Mouse (Mus musculus) liver, adult 2 months (tissue): ENCODE measurements around the gene Rapgef2. TPM values are rescaled to one million over a fixed set of nuclear protein-coding genes. Genes with fewer than 3 reads are reported as not detected.

Experiments
- DNase-seq: peaks from one replicate; pipeline ENCODE4 v3.0.0-alpha.2; 2011; ENCODE audit warnings: low read depth, low spot score; ENCODE audit errors: extremely low read depth
- H3K27ac ChIP-seq: fragments of 200-500 bp; replicated peaks from 2 replicates; pipeline ENCODE4 v1.5.1; 2012; ENCODE audit warnings: low read depth, mild to moderate bottlenecking, control low read depth, inconsistent platforms, low read length; ENCODE audit not compliant: insufficient read depth
- H3K27me3 ChIP-seq: fragments of 200-500 bp; 2 replicates; pipeline ENCODE4 v1.6.1; 2012; ENCODE audit warnings: mild to moderate bottlenecking, moderate library complexity, low read length, inconsistent platforms; ENCODE audit not compliant: control insufficient read depth, insufficient read depth
- H3K36me3 ChIP-seq: fragments of 200-500 bp; 2 replicates; pipeline ENCODE4 v1.6.1; 2012; ENCODE audit warnings: low read length, inconsistent platforms; ENCODE audit not compliant: control insufficient read depth, insufficient read depth
- H3K4me1 ChIP-seq: fragments of 200-500 bp; 2 replicates; pipeline ENCODE4 v1.6.1; 2011; ENCODE audit warnings: low read length; ENCODE audit not compliant: control insufficient read depth, insufficient read depth
- H3K4me3 ChIP-seq: fragments of 200-500 bp; 2 replicates; pipeline ENCODE4 v1.5.1; 2011; ENCODE audit warnings: low read depth, mild to moderate bottlenecking, control low read depth, low read length, moderate library complexity; ENCODE audit not compliant: insufficient read depth
- H3K79me2 ChIP-seq: fragments of 200-500 bp; 2 replicates; pipeline ENCODE4 v1.6.1; 2012; ENCODE audit warnings: inconsistent platforms, mild to moderate bottlenecking, low read length, moderate library complexity; ENCODE audit not compliant: control insufficient read depth, insufficient read depth
- H3K9ac ChIP-seq: fragments of 200-500 bp; 2 replicates; pipeline ENCODE4 v1.6.1; 2012; ENCODE audit warnings: low read depth, mild to moderate bottlenecking, control low read depth, inconsistent platforms, low read length
- CTCF ChIP-seq: fragments of 200-500 bp; IDR thresholded peaks from 2 replicates; pipeline ENCODE4 v1.5.1; 2011; ENCODE audit warnings: low read depth, low read length, control low read depth
- POLR2A ChIP-seq: fragments of 200-500 bp; IDR thresholded peaks from 2 replicates; pipeline ENCODE4 v1.6.1; 2011; ENCODE audit warnings: low read length, control low read depth; ENCODE audit not compliant: insufficient read depth; ENCODE audit errors: extremely low read depth
- WGBS: fragments of 180-500 bp; shearing (Covaris S2); methylation state at CpG from one replicate; pipeline ENCODE4 v1.1.7; 2018; 5-methylcytosine and 5-hydroxymethylcytosine counted together
- polyA plus RNA-seq: library from polyadenylated mRNA; depleted of rRNA; stranded (reverse); fragments of >200 nt; gene quantifications from 2 replicates; pipeline ENCODE4 v1.2.3, GENCODE M21; 2012
- total RNA-seq: library from RNA; depleted of rRNA; stranded (reverse); fragments of >200 nt; gene quantifications from 2 replicates; pipeline ENCODE4 v1.2.3, GENCODE M21; 2014

The Rapgef2 gene
- total and polyA plus RNA-seq, 2 experiments: 4.2 to 15.3 TPM

- Histone ChIP-seq H3K79me2 (peaks cover 23% of the 10 kb centered on the region; the same call in 1 of the 2 replicates), H3K9ac (peak overlapping the region; percentile 48; the same call in 1 of the 2 replicates), H3K27ac (peak overlapping the region; percentile 65), H3K36me3 (no peaks in the 10 kb centered on the region), H3K27me3 (no peaks in the 10 kb centered on the region), H3K4me3 (no peak overlapping the region), H3K4me1 (peaks cover 20% of the 10 kb centered on the region)
- WGBS: 13% methylated on average over 13 of the region's 13 CpGs
- TF ChIP-seq POLR2A (no peak), CTCF (no peak)
- DNase-seq: peak; percentile 94
These were observed 63.9 kb downstream of the Rapgef2 start for GRCm38 (mm10) chr3:79222192-79222960.

DNA sequence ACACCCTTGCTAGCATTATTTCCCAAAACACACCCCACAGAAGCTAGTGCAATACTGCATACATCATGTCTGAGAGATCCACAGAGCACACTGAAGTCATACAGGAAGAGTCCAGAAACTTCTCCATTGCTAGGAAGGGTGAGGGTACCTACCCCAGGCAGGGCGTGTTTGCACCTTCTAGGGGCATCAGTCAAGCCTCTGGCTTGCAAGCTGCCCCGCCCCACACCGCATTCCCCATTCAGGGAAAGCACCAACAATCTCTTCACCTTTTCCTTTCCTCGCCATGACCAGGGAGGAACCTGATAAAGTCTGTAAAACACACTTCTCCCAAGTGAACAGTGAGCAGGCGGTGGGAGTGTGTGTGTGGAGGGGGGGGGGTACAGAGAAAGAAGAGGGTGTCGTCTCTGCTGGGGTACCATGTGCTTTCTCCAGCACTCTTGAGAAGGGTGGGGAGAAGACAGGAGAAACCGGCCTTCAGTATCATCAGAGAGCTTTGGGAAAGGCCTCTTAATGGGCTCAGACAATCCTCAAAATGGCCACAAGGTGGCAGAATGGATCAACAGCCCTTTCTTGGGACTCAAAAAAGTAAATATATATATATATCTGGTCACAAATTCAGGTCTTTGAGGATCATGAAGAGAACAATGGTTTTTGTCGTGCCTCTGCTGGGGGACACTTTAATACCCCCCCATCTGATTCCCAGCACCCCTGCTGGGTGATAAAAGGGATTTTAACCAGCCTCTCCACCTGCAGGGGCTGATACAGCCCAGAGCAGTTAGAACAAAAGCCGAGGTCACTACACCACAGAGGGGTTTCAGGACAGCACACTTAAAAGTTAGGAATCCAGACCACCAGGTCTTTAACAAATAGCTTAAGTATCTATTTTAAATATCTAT is 64.8 kb downstream of the Rapgef2 start:
- Histone ChIP-seq H3K36me3 (no peaks in the 10 kb centered on the region), H3K9ac (no peak overlapping the region), H3K4me1 (peaks cover 20% of the 10 kb centered on the region), H3K4me3 (no peak overlapping the region), H3K27ac (peak overlapping the region; percentile 52), H3K27me3 (no peaks in the 10 kb centered on the region), H3K79me2 (peaks cover 22% of the 10 kb centered on the region; the same call in 1 of the 2 replicates)
- peak; percentile 63 for DNase-seq
- 38% methylated on average over 9 of the region's 9 CpGs for WGBS
- TF ChIP-seq POLR2A (no peak), CTCF (0 out of 2 replicates have a peak, but pooled peaks have one; percentile 4)

DNA sequence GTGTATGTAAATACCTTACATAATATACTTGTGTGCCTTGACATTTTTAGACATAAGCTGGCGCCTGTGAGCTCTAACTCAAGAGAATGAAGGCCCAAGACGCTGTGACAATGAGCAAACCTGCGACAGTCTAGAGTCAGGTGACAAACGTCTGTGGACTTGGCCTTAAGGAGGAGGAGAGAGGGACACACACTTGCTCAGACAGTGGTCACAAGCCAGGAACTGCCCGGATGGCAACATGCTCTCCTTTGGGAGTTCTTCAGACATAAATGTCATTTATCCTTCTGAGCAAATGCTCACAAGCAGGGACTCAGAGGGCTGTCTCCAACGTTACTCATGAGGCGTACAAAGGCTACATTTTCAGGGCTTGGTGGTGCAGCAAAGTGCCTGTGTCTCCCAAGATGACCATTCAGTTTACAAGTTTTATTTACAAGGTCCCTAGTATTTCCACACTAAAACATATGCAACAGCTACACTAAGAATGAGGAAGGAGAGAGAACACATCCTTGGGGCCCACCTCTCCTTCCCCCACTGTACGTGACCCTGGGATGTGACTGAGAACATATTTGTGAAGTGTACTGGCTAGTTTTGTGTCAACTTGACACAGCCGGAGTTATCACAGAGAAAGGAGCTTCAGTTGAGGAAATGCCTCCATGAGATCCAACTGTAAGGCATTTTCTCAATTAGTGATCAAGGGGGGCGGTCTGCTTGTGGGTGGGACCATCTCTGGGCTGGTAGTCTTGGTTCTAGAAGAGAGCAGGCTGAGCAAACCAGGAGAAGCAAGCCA is 67.0 kb downstream of the Rapgef2 start:
- DNase-seq: no peak
- H3K4me3 ChIP-seq: no peak overlapping the region
- no peaks in the 10 kb centered on the region for H3K27me3 ChIP-seq
- WGBS: 68% methylated on average over 10 of the region's 10 CpGs
- no peak for TF ChIP-seq CTCF
- no peak for TF ChIP-seq POLR2A
- H3K36me3 ChIP-seq: no peaks in the 10 kb centered on the region
- H3K27ac ChIP-seq: peak overlapping the region; percentile 49
- peaks cover 20% of the 10 kb centered on the region; the same call in 1 of the 2 replicates for H3K79me2 ChIP-seq
- H3K4me1 ChIP-seq: peaks cover 20% of the 10 kb centered on the region
- H3K9ac ChIP-seq: no peak overlapping the region

DNA sequence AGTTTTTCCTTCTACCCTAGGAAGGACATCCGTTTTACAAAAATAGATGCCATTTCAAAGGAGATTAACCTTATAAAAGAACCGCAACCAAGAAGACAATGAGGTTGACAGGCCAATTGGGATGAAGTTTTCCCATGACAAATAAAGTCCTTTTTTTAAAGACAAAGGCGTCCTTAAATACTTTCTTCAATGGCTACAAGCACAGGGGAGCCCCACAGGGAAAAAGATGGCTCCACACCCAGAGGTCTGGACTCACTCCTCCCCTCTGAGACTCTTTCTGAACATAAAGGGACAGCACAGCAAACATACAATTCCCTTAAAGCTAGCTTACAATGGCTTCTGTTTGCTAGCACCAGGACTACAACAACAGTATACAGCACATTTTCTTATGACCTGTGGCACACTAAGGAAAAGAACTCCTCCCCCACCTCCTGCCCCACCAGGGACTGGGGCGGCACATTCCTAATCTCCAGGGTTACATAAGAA is 67.7 kb downstream of the Rapgef2 start:
- Histone ChIP-seq H3K9ac (no peak overlapping the region), H3K4me3 (no peak overlapping the region), H3K27ac (peak overlapping the region; percentile 66), H3K79me2 (peaks cover 20% of the 10 kb centered on the region; the same call in 1 of the 2 replicates), H3K36me3 (no peaks in the 10 kb centered on the region), H3K27me3 (no peaks in the 10 kb centered on the region), H3K4me1 (peaks cover 18% of the 10 kb centered on the region)
- WGBS: 54% methylated on average over 4 of the region's 4 CpGs
- DNase-seq: no peak
- no peak for TF ChIP-seq POLR2A
- TF ChIP-seq CTCF: no peak

DNA sequence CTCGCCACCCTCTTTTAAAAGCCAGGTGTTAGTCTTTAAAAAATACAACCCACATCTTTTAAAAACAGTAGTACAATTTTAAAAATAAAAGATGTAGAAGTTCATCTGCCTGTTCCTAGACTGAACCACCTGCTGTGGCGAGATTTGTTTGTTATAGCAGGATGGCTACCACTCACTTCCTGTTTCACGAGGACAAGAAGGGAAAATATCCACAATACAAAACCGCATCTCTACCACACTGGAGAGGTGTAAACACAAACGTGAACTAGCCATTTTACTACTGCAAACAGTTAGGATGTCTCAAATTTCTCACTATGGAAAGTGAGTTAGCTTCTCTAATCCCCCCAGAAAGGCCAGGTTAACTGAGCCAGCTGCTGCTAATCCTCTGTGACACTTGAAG is 76.1 kb downstream of the Rapgef2 start:
- H3K36me3 ChIP-seq: 0 out of 2 replicates have a peak, but pooled peaks cover 5% of the 10 kb centered on the region
- H3K27ac ChIP-seq: no peak overlapping the region
- 77% methylated on average over 5 of the region's 5 CpGs for WGBS
- H3K4me1 ChIP-seq: peaks cover 13% of the 10 kb centered on the region
- no peak overlapping the region for H3K4me3 ChIP-seq
- TF ChIP-seq POLR2A (no peak), CTCF (no peak)
- no peak overlapping the region for H3K9ac ChIP-seq
- H3K27me3 ChIP-seq: no peaks in the 10 kb centered on the region
- H3K79me2 ChIP-seq: peaks cover 22% of the 10 kb centered on the region
- no peak for DNase-seq
